Comparison of ENCODE assay signal across 24 mouse cellular contexts in the genomic region with DNA sequence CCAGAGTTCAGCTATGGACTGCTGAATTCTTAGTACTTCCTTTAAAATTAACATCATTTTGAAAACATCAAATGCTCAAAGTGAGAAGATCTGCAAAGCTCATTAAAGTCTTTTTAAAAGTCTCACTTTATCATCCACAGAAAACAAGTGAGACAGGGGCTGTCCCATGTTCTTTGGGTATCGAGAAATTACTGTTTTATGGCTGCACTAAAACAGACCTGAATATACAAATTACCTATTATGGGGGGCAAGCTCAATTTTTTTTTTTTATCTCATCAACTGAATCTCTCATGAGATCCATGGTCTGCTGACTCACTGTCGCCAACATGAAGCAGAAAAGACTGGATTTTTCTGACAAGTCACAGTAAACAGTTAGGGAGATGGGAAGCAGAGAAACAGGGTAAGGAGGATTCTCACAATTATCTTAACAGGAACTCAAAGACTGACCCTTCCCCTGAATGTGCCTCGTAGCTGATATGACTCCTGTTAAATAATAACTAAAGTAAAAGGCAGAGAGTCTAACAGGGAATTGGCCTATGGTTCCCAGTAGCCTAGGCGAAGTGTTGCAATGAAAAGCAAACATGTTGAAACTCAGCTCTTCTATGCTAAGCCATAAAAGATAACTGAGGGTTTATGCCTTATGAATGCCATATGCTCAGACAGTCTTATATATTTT. TPM values are rescaled to one million over a fixed set of nuclear protein-coding genes. Genes with fewer than 3 reads are reported as not detected.
DNase-seq lines count a peak whose midpoint lies in the region; ATAC-seq and TF ChIP-seq lines count a peak whose summit lies in the region.
"Had no signal": no experiment of that assay in that cellular context is flagged by ENCODE, and none has a peak within 500 bp of the region (broad histone marks: within the 10 kb centered on the region; RNA-seq: fewer than 3 reads in every experiment).

No protein-coding gene starts in this region.

- H3K4me3 ChIP-seq in lung, embryonic 16.5 days (ENCODE audit: low read length), result no peak overlapping the region
- H3K4me3 ChIP-seq in intestine, embryonic 14.5 days (ENCODE audit: low read depth, low read length), result no peak overlapping the region
- H3K4me3 ChIP-seq in liver, embryonic 14.5 days (ENCODE audit: insufficient read depth in 1 of 2, low read depth in 2 of 2, low read length in 2 of 2), result no peak overlapping the region
- no peak overlapping the region for H3K4me3 ChIP-seq in neural tube, embryonic 15.5 days (replicated peaks)
- H3K4me3 ChIP-seq: embryonic facial prominence, embryonic 12.5 days; hindbrain, embryonic 12.5 days; layer of hippocampus, adult 2 months; limb, embryonic 12.5 days; midbrain, embryonic 15.5 days; neural tube, embryonic 12.5 days had no signal

- H3K27ac ChIP-seq in lung, embryonic 16.5 days (ENCODE audit: low read length), result no peak overlapping the region
- no peak overlapping the region for H3K27ac ChIP-seq in intestine, embryonic 14.5 days (ENCODE audit: low read depth)
- H3K27ac ChIP-seq in liver, embryonic 14.5 days, result no peak overlapping the region
- H3K27ac ChIP-seq in neural tube, embryonic 15.5 days (replicated peaks), result no peak overlapping the region
- H3K27ac ChIP-seq: embryonic facial prominence, embryonic 12.5 days; hindbrain, embryonic 12.5 days; layer of hippocampus, adult 2 months; limb, embryonic 12.5 days; midbrain, embryonic 15.5 days; neural tube, embryonic 12.5 days had no signal

- no peak for TF ChIP-seq EP300 in liver, embryonic 14.5 days (IDR thresholded peaks at IDR 0.05; ENCODE audit: low read depth)

- no peak overlapping the region for H3K4me2 ChIP-seq in lung, embryonic 16.5 days (ENCODE audit: low read depth, low read length)
- H3K4me2 ChIP-seq in intestine, embryonic 14.5 days (ENCODE audit: low read length), result no peak overlapping the region
- no peak overlapping the region for H3K4me2 ChIP-seq in liver, embryonic 14.5 days (ENCODE audit: low read depth)
- no peak overlapping the region for H3K4me2 ChIP-seq in neural tube, embryonic 15.5 days
- H3K4me2 ChIP-seq: embryonic facial prominence, embryonic 12.5 days; hindbrain, embryonic 12.5 days; limb, embryonic 12.5 days; midbrain, embryonic 15.5 days; neural tube, embryonic 12.5 days had no signal

- no peaks in the 10 kb centered on the region for H3K36me3 ChIP-seq in lung, embryonic 16.5 days (ENCODE audit: control insufficient read depth, insufficient read depth, low read length)
- no peaks in the 10 kb centered on the region for H3K36me3 ChIP-seq in intestine, embryonic 14.5 days (ENCODE audit: control insufficient read depth, insufficient read depth, low read length)
- no peaks in the 10 kb centered on the region for H3K36me3 ChIP-seq in liver, embryonic 14.5 days (replicated peaks; ENCODE audit: control insufficient read depth, insufficient read depth, low read depth)
- H3K36me3 ChIP-seq in neural tube, embryonic 15.5 days, result no peaks in the 10 kb centered on the region
- H3K36me3 ChIP-seq: embryonic facial prominence, embryonic 12.5 days; hindbrain, embryonic 12.5 days; limb, embryonic 12.5 days; midbrain, embryonic 15.5 days; neural tube, embryonic 12.5 days had no signal

- WGBS in lung, embryonic 16.5 days, result 38% methylated on average over 4 of the region's 4 CpGs
- 31% methylated on average over 4 of the region's 4 CpGs for WGBS in intestine, embryonic 14.5 days
- 34% methylated on average over 4 of the region's 4 CpGs for WGBS in liver, embryonic 14.5 days (ENCODE audit: insufficient replicate concordance)
- 81% methylated on average over 4 of the region's 4 CpGs for WGBS in neural tube, embryonic 15.5 days

- no peak overlapping the region for H3K9ac ChIP-seq in lung, embryonic 16.5 days (ENCODE audit: low read length)
- H3K9ac ChIP-seq in intestine, embryonic 14.5 days (ENCODE audit: low read length), result no peak overlapping the region
- H3K9ac ChIP-seq in liver, embryonic 14.5 days (replicated peaks), result no peak overlapping the region
- no peak overlapping the region for H3K9ac ChIP-seq in neural tube, embryonic 15.5 days (replicated peaks)
- H3K9ac ChIP-seq: embryonic facial prominence, embryonic 12.5 days; forebrain, postnatal 0 days; hindbrain, embryonic 12.5 days; limb, embryonic 12.5 days; midbrain, embryonic 15.5 days; neural tube, embryonic 12.5 days had no signal

- no peak for TF ChIP-seq CTCF in liver, embryonic 14.5 days (IDR thresholded peaks at IDR 0.05; ENCODE audit: low read depth)

- no peaks in the 10 kb centered on the region for H3K27me3 ChIP-seq in lung, embryonic 16.5 days (ENCODE audit: control insufficient read depth, insufficient read depth, low read depth, low read length)
- no peaks in the 10 kb centered on the region for H3K27me3 ChIP-seq in intestine, embryonic 14.5 days (replicated peaks; ENCODE audit: control insufficient read depth, insufficient read depth, low read length)
- no peaks in the 10 kb centered on the region for H3K27me3 ChIP-seq in liver, embryonic 14.5 days (ENCODE audit: control insufficient read depth, insufficient read depth, low read length)
- H3K27me3 ChIP-seq in neural tube, embryonic 15.5 days (replicated peaks), result no peaks in the 10 kb centered on the region
- H3K27me3 ChIP-seq: embryonic facial prominence, embryonic 12.5 days; hindbrain, embryonic 12.5 days; limb, embryonic 12.5 days; midbrain, embryonic 15.5 days; neural tube, embryonic 12.5 days had no signal

- ATAC-seq in lung, embryonic 16.5 days (ENCODE audit: low read depth), result 0 out of 2 replicates have a peak, but pooled peaks have one; percentile 51
- peak; percentile 75 for ATAC-seq in intestine, embryonic 14.5 days (replicated peaks; ENCODE audit: low FRiP score, low TSS enrichment, low read depth)
- ATAC-seq in liver, embryonic 14.5 days (ENCODE audit: insufficient read depth), result peak; percentile 35; the same call in 1 of the 2 replicates
- ATAC-seq in neural tube, embryonic 15.5 days (ENCODE audit: low FRiP score), result no peak
- ATAC-seq: forebrain, postnatal 0 days; midbrain, embryonic 15.5 days had no signal

- no peak for DNase-seq in lung, postnatal 36 days
- no peak for DNase-seq in intestine, embryonic 14.5 days (ENCODE audit: low spot score)
- peak in 1 of 3 experiments; percentile 7 for DNase-seq in liver, embryonic 14.5 days (ENCODE audit: low read depth in 3 of 3, low spot score in 3 of 3)
- no peak for DNase-seq in cerebellum, adult 8-10 months
- DNase-seq in cerebellum, postnatal 4 days (ENCODE audit: low spot score in 2 of 2), result no peak
- DNase-seq: adrenal gland, postnatal 14 days; cerebellum, adult 9-10 months; forebrain, postnatal 0 days; gastrocnemius, postnatal 14 days; kidney, adult 9 months; kidney, postnatal 25 days; layer of hippocampus, postnatal 36 days; lung, postnatal 4 days; retina, postnatal 1 day; right cerebral cortex, postnatal 25 days; spleen, adult 18-20 months had no signal

- H3K4me1 ChIP-seq in lung, embryonic 16.5 days (replicated peaks; ENCODE audit: control insufficient read depth, insufficient read depth, low read length), result no peaks in the 10 kb centered on the region
- H3K4me1 ChIP-seq in intestine, embryonic 14.5 days (replicated peaks; ENCODE audit: control insufficient read depth, insufficient read depth, low read length), result peaks cover 3% of the 10 kb centered on the region; the same call in 1 of the 2 replicates
- H3K4me1 ChIP-seq in liver, embryonic 14.5 days (replicated peaks; ENCODE audit: control insufficient read depth in 2 of 2, insufficient read depth in 2 of 2, low read length in 1 of 2), result no peaks in the 10 kb centered on the region
- H3K4me1 ChIP-seq in neural tube, embryonic 15.5 days, result no peaks in the 10 kb centered on the region
- H3K4me1 ChIP-seq: embryonic facial prominence, embryonic 12.5 days; hindbrain, embryonic 12.5 days; limb, embryonic 12.5 days; midbrain, embryonic 15.5 days; neural tube, embryonic 12.5 days had no signal

- H3K9me3 ChIP-seq in lung, embryonic 16.5 days (ENCODE audit: control insufficient read depth, low read length), result no peaks in the 10 kb centered on the region
- H3K9me3 ChIP-seq in intestine, embryonic 14.5 days (ENCODE audit: control insufficient read depth, low read length), result no peaks in the 10 kb centered on the region
- no peaks in the 10 kb centered on the region for H3K9me3 ChIP-seq in liver, embryonic 14.5 days (ENCODE audit: control insufficient read depth, low read length)
- no peaks in the 10 kb centered on the region for H3K9me3 ChIP-seq in neural tube, embryonic 15.5 days (replicated peaks)
- H3K9me3 ChIP-seq: embryonic facial prominence, embryonic 12.5 days; hindbrain, embryonic 12.5 days; limb, embryonic 12.5 days; midbrain, embryonic 15.5 days; neural tube, embryonic 12.5 days had no signal

RNA-seq across cellular contexts. Expression of a gene that starts 18.3 kb away (rescaled TPM):
- 93.7 and 101 TPM in 2 replicates for polyA plus RNA-seq in lung, embryonic 16.5 days (2015; fragmentation: Nextera tagmentation; extraction: Ambion mirVana)
- polyA plus RNA-seq in intestine, embryonic 14.5 days (2014; fragmentation: Nextera tagmentation; extraction: Ambion mirVana), result 114 and 115 TPM in 2 replicates
- polyA plus RNA-seq in liver, embryonic 14.5 days (2012; rRNA removed), result 4.6 and 6.9 TPM in 2 replicates
- polyA plus RNA-seq in liver, embryonic 14.5 days (2014; fragmentation: Nextera tagmentation; extraction: Ambion mirVana), result 16.4 and 18.3 TPM in 2 replicates
- 10.9 and 20.2 TPM in 2 replicates for polyA plus RNA-seq in neural tube, embryonic 15.5 days (2015; fragmentation: Nextera tagmentation; extraction: Ambion mirVana)
